Mouse (Mus musculus): ENCODE data around the gene Sox2.

Sox2 gene

GRCm38 (mm10) chr3:34643536-34644115 lies 6.6 kb upstream of the Sox2 start:
- DNase-seq (ENCODE audit: low spot score in 2 of 2), result no peak

GRCm38 (mm10) chr3:34646169-34646568 lies 4.0 kb upstream of the Sox2 start:
- DNase-seq (ENCODE audit: low spot score in 2 of 2), result no peak

GRCm38 (mm10) chr3:34647688-34648087 lies 2.5 kb upstream of the Sox2 start:
- DNase-seq (ENCODE audit: low spot score in 2 of 2), result peak; percentile 61 to 71

- no peak for DNase-seq (ENCODE audit: low spot score in 2 of 2)
Observed at GRCm38 (mm10) chr3:34648105-34648832, 1.9 kb upstream of the Sox2 start.

- DNase-seq (ENCODE audit: low spot score in 2 of 2), result no peak
Observed at GRCm38 (mm10) chr3:34648833-34649719, 1.1 kb upstream of the Sox2 start.

- DNase-seq (ENCODE audit: low spot score in 2 of 2), result no peak
Observed at GRCm38 (mm10) chr3:34650621-34651361, 586 bp downstream of the Sox2 start.

GRCm38 (mm10) chr3:34651486-34652170 lies 1.4 kb downstream of the Sox2 start:
- no peak for DNase-seq (ENCODE audit: low spot score in 2 of 2)

GRCm38 (mm10) chr3:34652616-34653015 lies 2.4 kb downstream of the Sox2 start:
- no peak for DNase-seq (ENCODE audit: low spot score in 2 of 2)

GRCm38 (mm10) chr3:34653235-34653976 lies 3.2 kb downstream of the Sox2 start:
- no peak for DNase-seq (ENCODE audit: low spot score in 2 of 2)

- no peak for DNase-seq (ENCODE audit: low spot score in 2 of 2)
Observed at GRCm38 (mm10) chr3:34653977-34654500, 3.8 kb downstream of the Sox2 start.

- DNase-seq (ENCODE audit: low spot score in 2 of 2), result no peak
Observed at GRCm38 (mm10) chr3:34654781-34655180, 4.6 kb downstream of the Sox2 start.

GRCm38 (mm10) chr3:34655311-34656075 lies 5.3 kb downstream of the Sox2 start:
- no peak for DNase-seq (ENCODE audit: low spot score in 2 of 2)

GRCm38 (mm10) chr3:34656153-34656552 lies 5.9 kb downstream of the Sox2 start:
- no peak for DNase-seq (ENCODE audit: low spot score in 2 of 2)

GRCm38 (mm10) chr3:34656813-34657700 lies 6.9 kb downstream of the Sox2 start:
- DNase-seq (ENCODE audit: low spot score in 2 of 2), result no peak

GRCm38 (mm10) chr3:34657701-34658090 lies 7.5 kb downstream of the Sox2 start:
- no peak for DNase-seq (ENCODE audit: low spot score in 2 of 2)

- DNase-seq (ENCODE audit: low spot score in 2 of 2), result no peak
Observed at GRCm38 (mm10) chr3:34658241-34658965, 8.2 kb downstream of the Sox2 start.

GRCm38 (mm10) chr3:34658966-34659535 lies 8.8 kb downstream of the Sox2 start:
- no peak for DNase-seq (ENCODE audit: low spot score in 2 of 2)
